Mouse (Mus musculus) myocyte (in vitro differentiated cells): Measurements from ENCODE around the gene Fgd3.

ENCODE experiments used
- POLR2A ChIP-seq: IDR thresholded peaks from one replicate; pipeline ENCODE4 v1.6.1; 2011; ENCODE audit warnings: low read depth, mild to moderate bottlenecking, control low read depth, moderate library complexity; ENCODE audit not compliant: insufficient read length
- USF1 ChIP-seq: IDR thresholded peaks from one replicate; pipeline ENCODE4 v1.6.1; 2011; ENCODE audit warnings: low read depth, mild to moderate bottlenecking, control low read depth, moderate library complexity

- TF ChIP-seq POLR2A (no peak), USF1 (no peak)
Observed at GRCm38 (mm10) chr13:49353422-49353821, 33.3 kb upstream of the Fgd3 start.
